Mouse (Mus musculus) liver, adult 2 months (tissue): ENCODE measurements around the gene Atp1b3. TPM values are rescaled to one million over a fixed set of nuclear protein-coding genes. Genes with fewer than 3 reads are reported as not detected.

Experiments
- DNase-seq: peaks from one replicate; pipeline ENCODE4 v3.0.0-alpha.2; 2011; ENCODE audit warnings: low read depth, low spot score; ENCODE audit errors: extremely low read depth
- H3K27ac ChIP-seq: fragments of 200-500 bp; replicated peaks from 2 replicates; pipeline ENCODE4 v1.5.1; 2012; ENCODE audit warnings: low read depth, mild to moderate bottlenecking, control low read depth, inconsistent platforms, low read length; ENCODE audit not compliant: insufficient read depth
- H3K27me3 ChIP-seq: fragments of 200-500 bp; 2 replicates; pipeline ENCODE4 v1.6.1; 2012; ENCODE audit warnings: mild to moderate bottlenecking, moderate library complexity, low read length, inconsistent platforms; ENCODE audit not compliant: control insufficient read depth, insufficient read depth
- H3K36me3 ChIP-seq: fragments of 200-500 bp; 2 replicates; pipeline ENCODE4 v1.6.1; 2012; ENCODE audit warnings: low read length, inconsistent platforms; ENCODE audit not compliant: control insufficient read depth, insufficient read depth
- H3K4me1 ChIP-seq: fragments of 200-500 bp; 2 replicates; pipeline ENCODE4 v1.6.1; 2011; ENCODE audit warnings: low read length; ENCODE audit not compliant: control insufficient read depth, insufficient read depth
- H3K4me3 ChIP-seq: fragments of 200-500 bp; 2 replicates; pipeline ENCODE4 v1.5.1; 2011; ENCODE audit warnings: low read depth, mild to moderate bottlenecking, control low read depth, low read length, moderate library complexity; ENCODE audit not compliant: insufficient read depth
- H3K79me2 ChIP-seq: fragments of 200-500 bp; 2 replicates; pipeline ENCODE4 v1.6.1; 2012; ENCODE audit warnings: inconsistent platforms, mild to moderate bottlenecking, low read length, moderate library complexity; ENCODE audit not compliant: control insufficient read depth, insufficient read depth
- H3K9ac ChIP-seq: fragments of 200-500 bp; 2 replicates; pipeline ENCODE4 v1.6.1; 2012; ENCODE audit warnings: low read depth, mild to moderate bottlenecking, control low read depth, inconsistent platforms, low read length
- CTCF ChIP-seq: fragments of 200-500 bp; IDR thresholded peaks from 2 replicates; pipeline ENCODE4 v1.5.1; 2011; ENCODE audit warnings: low read depth, low read length, control low read depth
- POLR2A ChIP-seq: fragments of 200-500 bp; IDR thresholded peaks from 2 replicates; pipeline ENCODE4 v1.6.1; 2011; ENCODE audit warnings: low read length, control low read depth; ENCODE audit not compliant: insufficient read depth; ENCODE audit errors: extremely low read depth
- WGBS: fragments of 180-500 bp; shearing (Covaris S2); methylation state at CpG from one replicate; pipeline ENCODE4 v1.1.7; 2018; 5-methylcytosine and 5-hydroxymethylcytosine counted together
- polyA plus RNA-seq: library from polyadenylated mRNA; depleted of rRNA; stranded (reverse); fragments of >200 nt; gene quantifications from 2 replicates; pipeline ENCODE4 v1.2.3, GENCODE M21; 2012; rRNA removed
- total RNA-seq: library from RNA; depleted of rRNA; stranded (reverse); fragments of >200 nt; gene quantifications from 2 replicates; pipeline ENCODE4 v1.2.3, GENCODE M21; 2014; rRNA removed

The Atp1b3 gene
- total and polyA plus RNA-seq, 2 experiments, result 13.5 to 22.3 TPM

DNA sequence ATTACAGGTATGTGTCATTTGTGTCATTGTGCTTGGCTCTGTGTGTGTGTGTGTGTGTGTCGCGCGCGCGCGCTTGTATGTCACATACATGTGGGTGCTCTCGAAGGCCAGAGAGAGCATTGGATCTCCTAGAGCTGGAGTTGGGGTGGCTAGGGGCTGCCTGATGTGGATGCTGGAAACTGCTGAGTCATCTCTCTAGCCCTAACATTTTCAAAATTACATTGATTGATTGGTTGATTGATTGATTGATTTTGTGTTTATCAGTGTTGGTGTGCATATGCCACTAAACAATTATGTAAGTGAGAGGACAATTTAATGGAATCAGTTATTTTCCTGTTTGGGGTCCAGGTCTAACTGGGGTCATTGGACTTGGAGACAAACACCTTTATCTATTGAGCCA, 72.1 kb downstream of the Atp1b3 start:
- peaks cover 14% of the 10 kb centered on the region for H3K36me3 ChIP-seq
- no peak overlapping the region for H3K27ac ChIP-seq
- H3K27me3 ChIP-seq, result no peaks in the 10 kb centered on the region
- H3K79me2 ChIP-seq, result no peaks in the 10 kb centered on the region
- no peak overlapping the region for H3K4me3 ChIP-seq
- 96% methylated on average over 7 of the region's 7 CpGs for WGBS
- no peaks in the 10 kb centered on the region for H3K4me1 ChIP-seq
- no peak for DNase-seq
- H3K9ac ChIP-seq, result no peak overlapping the region
- TF ChIP-seq CTCF (no peak), POLR2A (no peak)

- 33% methylated on average over 1 of the region's 1 CpGs for WGBS
- Histone ChIP-seq H3K36me3 (peaks cover 2% of the 10 kb centered on the region; the same call in 1 of the 2 replicates), H3K9ac (no peak overlapping the region), H3K79me2 (no peaks in the 10 kb centered on the region), H3K27ac (no peak overlapping the region), H3K4me1 (no peaks in the 10 kb centered on the region), H3K27me3 (no peaks in the 10 kb centered on the region), H3K4me3 (no peak overlapping the region)
- DNase-seq, result no peak
- no peak for TF ChIP-seq CTCF
- TF ChIP-seq POLR2A, result no peak
These were observed 79.3 kb downstream of the Atp1b3 start for GRCm38 (mm10) chr9:96284916-96285315.

Other genes with a start within 250 kb of the Atp1b3 start
- 0.37 and 0.40 TPM in 2 replicates for gene Gk5, start 245.1 kb downstream of the Atp1b3 start, total RNA-seq
- gene Gk5, start 245.1 kb downstream of the Atp1b3 start, polyA plus RNA-seq, result 0.04 and 0.06 TPM in 2 replicates
- gene Tfdp2, start 168.2 kb downstream of the Atp1b3 start, total RNA-seq, result 16.2 and 18.3 TPM in 2 replicates
- 6.1 and 6.9 TPM in 2 replicates for gene Tfdp2, start 168.2 kb downstream of the Atp1b3 start, polyA plus RNA-seq
- 65.5 and 79.4 TPM in 2 replicates for gene Rnf7, start 114.2 kb upstream of the Atp1b3 start, total RNA-seq
- 63.4 and 90.8 TPM in 2 replicates for gene Rnf7, start 114.2 kb upstream of the Atp1b3 start, polyA plus RNA-seq
- not detected in 2 replicates for gene Gm28729, start 160.8 kb upstream of the Atp1b3 start, total RNA-seq
- not detected in 2 replicates for gene Gm28729, start 160.8 kb upstream of the Atp1b3 start, polyA plus RNA-seq